Mouse (Mus musculus) thymus, postnatal 25 days (tissue): ENCODE results near the gene Gzmb.
"Not testable (repeated sequence)": the region's sequence is repeated elsewhere in the genome, so short reads cannot be mapped to it uniquely, and the experiment has no call there.

Experiments
- DNase-seq: peaks from one replicate; pipeline ENCODE4 v3.0.0; 2022

Gzmb gene

GRCm38 (mm10) chr14:56262153-56262552 is at the start of gene Gzmb:
Gene Gzmb, minus strand, starts transcription at chr14:56262260.
- no peak for DNase-seq

GRCm38 (mm10) chr14:56311801-56312200 is 49.7 kb upstream of the Gzmb start:
- DNase-seq = not testable (repeated sequence)

- DNase-seq = no peak
Observed at GRCm38 (mm10) chr14:56310238-56310637, 48.2 kb upstream of the Gzmb start.

- DNase-seq = no peak
Observed at GRCm38 (mm10) chr14:56304149-56304548, 42.1 kb upstream of the Gzmb start.

GRCm38 (mm10) chr14:56303506-56304025 is 41.5 kb upstream of the Gzmb start:
- no peak for DNase-seq

- no peak for DNase-seq
Observed at GRCm38 (mm10) chr14:56302091-56302490, 40.0 kb upstream of the Gzmb start.

- DNase-seq = peak; percentile 73
Observed at GRCm38 (mm10) chr14:56296786-56297185, 34.7 kb upstream of the Gzmb start.

GRCm38 (mm10) chr14:56296106-56296505 is 34.0 kb upstream of the Gzmb start:
- peak; percentile 49 for DNase-seq

GRCm38 (mm10) chr14:56293146-56293545 is 31.1 kb upstream of the Gzmb start:
- DNase-seq = no peak

- DNase-seq = no peak
Observed at GRCm38 (mm10) chr14:56288651-56289050, 26.6 kb upstream of the Gzmb start.

- no peak for DNase-seq
Observed at GRCm38 (mm10) chr14:56287806-56288205, 25.7 kb upstream of the Gzmb start.

GRCm38 (mm10) chr14:56284356-56285325 is 22.6 kb upstream of the Gzmb start:
- no peak for DNase-seq

- DNase-seq = no peak
Observed at GRCm38 (mm10) chr14:56283816-56284215, 21.8 kb upstream of the Gzmb start.

GRCm38 (mm10) chr14:56281090-56281489 is 19.0 kb upstream of the Gzmb start:
- DNase-seq = no peak

- DNase-seq = not testable (repeated sequence)
Observed at GRCm38 (mm10) chr14:56278691-56279090, 16.6 kb upstream of the Gzmb start.

GRCm38 (mm10) chr14:56276096-56276495 is 14.0 kb upstream of the Gzmb start:
- DNase-seq = not testable (repeated sequence)

- DNase-seq = no peak
Observed at GRCm38 (mm10) chr14:56266109-56266508, 4.0 kb upstream of the Gzmb start.

GRCm38 (mm10) chr14:56240409-56240808 is 21.7 kb downstream of the Gzmb start:
- DNase-seq = no peak

- no peak for DNase-seq
Observed at GRCm38 (mm10) chr14:56234556-56234955, 27.5 kb downstream of the Gzmb start, which contains the start of gene Gzmc. Gene Gzmc, minus strand, starts transcription at chr14:56234656.

GRCm38 (mm10) chr14:56211317-56211716 is 50.7 kb downstream of the Gzmb start, which contains the start of gene Gzmf:
Gene Gzmf, minus strand, starts transcription at chr14:56211417.
- DNase-seq = no peak
